Mouse (Mus musculus) lung, postnatal 0 days (tissue): Measurements from ENCODE around the gene Morc3. TPM values are rescaled to one million over a fixed set of nuclear protein-coding genes. Genes with fewer than 3 reads are reported as not detected.
"Not testable (repeated sequence)": the region's sequence is repeated elsewhere in the genome, so short reads cannot be mapped to it uniquely, and the experiment has no call there.

Experiments
- ATAC-seq: fragments of 200-750 bp; cut with Nextera tagmentation; 2 replicates; pipeline ENCODE4 v1.8.0; 2017; ENCODE audit warnings: moderate library complexity
- DNase-seq: peaks from one replicate; pipeline ENCODE4 v3.0.0-alpha.2; 2016; ENCODE audit warnings: low spot score
- H3K27ac ChIP-seq: fragments of 300-500 bp; sonication (generic); 2 replicates; pipeline ENCODE4 v1.5.1; 2014; ENCODE audit warnings: antibody characterized with exemption, mild to moderate bottlenecking, low read length, mixed read lengths
- H3K27me3 ChIP-seq: fragments of 300-500 bp; sonication (generic); replicated peaks from 2 replicates; pipeline ENCODE4 v1.6.1; 2014; ENCODE audit warnings: low read length, mixed read lengths; ENCODE audit not compliant: insufficient read depth
- H3K36me3 ChIP-seq: fragments of 300-500 bp; sonication (generic); 2 replicates; pipeline ENCODE4 v1.6.1; 2014; ENCODE audit warnings: low read length, mixed read lengths; ENCODE audit not compliant: insufficient read depth
- H3K4me1 ChIP-seq: fragments of 300-500 bp; sonication (generic); 2 replicates; pipeline ENCODE4 v1.6.1; 2014; ENCODE audit warnings: antibody characterized with exemption, low read depth, low read length, mixed read lengths; ENCODE audit not compliant: insufficient read depth
- H3K4me2 ChIP-seq: fragments of 300-500 bp; sonication (generic); replicated peaks from 2 replicates; pipeline ENCODE4 v1.6.1; 2014; ENCODE audit warnings: low read depth, mild to moderate bottlenecking, low read length, moderate library complexity, mixed read lengths
- H3K4me3 ChIP-seq: fragments of 300-500 bp; sonication (generic); 2 replicates; pipeline ENCODE4 v1.5.1; 2014; ENCODE audit warnings: low read depth, low read length
- H3K9ac ChIP-seq: fragments of 300-500 bp; sonication (generic); replicated peaks from 2 replicates; pipeline ENCODE4 v1.6.1; 2014; ENCODE audit warnings: low read depth, mild to moderate bottlenecking
- H3K9me3 ChIP-seq: fragments of 300-500 bp; sonication (generic); 2 replicates; pipeline ENCODE4 v1.6.1; 2016; ENCODE audit warnings: low read length, mixed read lengths
- CTCF ChIP-seq: IDR thresholded peaks from 2 replicates; pipeline ENCODE4 v1.5.1; 2016; ENCODE audit warnings: antibody characterized with exemption, mild to moderate bottlenecking
- EP300 ChIP-seq: IDR thresholded peaks from 2 replicates; pipeline ENCODE4 v1.6.1; 2016; ENCODE audit warnings: antibody characterized with exemption, mild to moderate bottlenecking, control low read depth
- whole genome bisulfite sequencing: fragments of 180-500 bp; shearing (Covaris S2); extraction: QIAGEN DNeasy Blood & Tissue Kit; methylation state at CpG from one replicate; pipeline ENCODE4 v1.1.7; 2014; 5-methylcytosine and 5-hydroxymethylcytosine counted together
- polyA plus RNA-seq: library from polyadenylated mRNA; unstranded; fragments of >200 nt; fragmentation: Nextera tagmentation; extraction: Ambion mirVana; gene quantifications from 2 replicates; pipeline ENCODE4 v1.2.1, GENCODE M21; 2015

Morc3 gene
- polyA plus RNA-seq, 1 experiment from 2014 or later: 20.8 TPM

- H3K9ac ChIP-seq: no peak overlapping the region
- DNase-seq (no peak), ATAC-seq (no peak)
- no peaks in the 10 kb centered on the region for H3K27me3 ChIP-seq
- H3K27ac ChIP-seq: no peak overlapping the region
- 0 out of 2 replicates have a peak, but pooled peaks cover 9% of the 10 kb centered on the region for H3K9me3 ChIP-seq
- peak; percentile 18; the same call in 1 of the 2 replicates for TF ChIP-seq CTCF
- TF ChIP-seq EP300: no peak
- no peaks in the 10 kb centered on the region for H3K4me1 ChIP-seq
- no peak overlapping the region for H3K4me2 ChIP-seq
- H3K4me3 ChIP-seq: no peak overlapping the region
- 83% methylated on average over 4 of the region's 4 CpGs for WGBS
- no peaks in the 10 kb centered on the region for H3K36me3 ChIP-seq
Measured at GRCm38 (mm10) chr16:93824799-93825198, 7.1 kb upstream of the Morc3 start.

- no peaks in the 10 kb centered on the region for H3K27me3 ChIP-seq
- no peak overlapping the region for H3K4me2 ChIP-seq
- H3K9me3 ChIP-seq: 0 out of 2 replicates have a peak, but pooled peaks cover 9% of the 10 kb centered on the region
- H3K4me1 ChIP-seq: no peaks in the 10 kb centered on the region
- no peaks in the 10 kb centered on the region for H3K36me3 ChIP-seq
- 89% methylated on average over 4 of the region's 4 CpGs for WGBS
- TF ChIP-seq CTCF: no peak
- no peak for TF ChIP-seq EP300
- DNase-seq: no peak
- ATAC-seq: no peak
- no peak overlapping the region for H3K27ac ChIP-seq
- no peak overlapping the region for H3K9ac ChIP-seq
- no peak overlapping the region for H3K4me3 ChIP-seq
Measured at GRCm38 (mm10) chr16:93825463-93825862, 6.5 kb upstream of the Morc3 start.

- WGBS: 66% methylated on average over 11 of the region's 11 CpGs
- Histone ChIP-seq H3K36me3 (no peaks in the 10 kb centered on the region), H3K4me1 (no peaks in the 10 kb centered on the region), H3K27me3 (no peaks in the 10 kb centered on the region), H3K9me3 (0 out of 2 replicates have a peak, but pooled peaks cover 9% of the 10 kb centered on the region), H3K4me3 (no peak overlapping the region), H3K9ac (no peak overlapping the region), H3K4me2 (no peak overlapping the region), H3K27ac (no peak overlapping the region)
- DNase-seq (no peak), ATAC-seq (no peak)
- TF ChIP-seq EP300 (no peak), CTCF (no peak)
Measured at GRCm38 (mm10) chr16:93826054-93826453, 5.9 kb upstream of the Morc3 start.

GRCm38 (mm10) chr16:93826478-93826877, 5.4 kb upstream of the Morc3 start:
- H3K4me1 ChIP-seq, H3K4me2 ChIP-seq, H3K9me3 ChIP-seq, ATAC-seq, H3K9ac ChIP-seq, H3K27ac ChIP-seq, H3K36me3 ChIP-seq, DNase-seq, H3K27me3 ChIP-seq, H3K4me3 ChIP-seq: not testable (repeated sequence)
- WGBS: 54% methylated on average over 4 of the region's 5 CpGs

GRCm38 (mm10) chr16:93826909-93827308, 5.0 kb upstream of the Morc3 start:
- Histone ChIP-seq H3K9me3 (0 out of 2 replicates have a peak, but pooled peaks cover 9% of the 10 kb centered on the region), H3K27ac (no peak overlapping the region), H3K4me2 (no peak overlapping the region), H3K4me3 (no peak overlapping the region), H3K9ac (no peak overlapping the region), H3K4me1 (no peaks in the 10 kb centered on the region), H3K27me3 (no peaks in the 10 kb centered on the region), H3K36me3 (no peaks in the 10 kb centered on the region)
- ATAC-seq (no peak), DNase-seq (no peak)
- WGBS: 88% methylated on average over 6 of the region's 6 CpGs
- TF ChIP-seq CTCF (no peak), EP300 (no peak)

GRCm38 (mm10) chr16:93829526-93829925, 2.4 kb upstream of the Morc3 start:
- no peak overlapping the region for H3K4me2 ChIP-seq
- no peak overlapping the region for H3K9ac ChIP-seq
- H3K27me3 ChIP-seq: no peaks in the 10 kb centered on the region
- TF ChIP-seq CTCF: no peak
- TF ChIP-seq EP300: no peak
- H3K9me3 ChIP-seq: no peaks in the 10 kb centered on the region
- H3K27ac ChIP-seq: no peak overlapping the region
- ATAC-seq (no peak), DNase-seq (no peak)
- peaks cover 10% of the 10 kb centered on the region; the same call in 1 of the 2 replicates for H3K4me1 ChIP-seq
- WGBS: 94% methylated on average over 15 of the region's 15 CpGs
- H3K36me3 ChIP-seq: no peaks in the 10 kb centered on the region
- H3K4me3 ChIP-seq: no peak overlapping the region

GRCm38 (mm10) chr16:93830071-93830470, 1.9 kb upstream of the Morc3 start:
- no peaks in the 10 kb centered on the region for H3K36me3 ChIP-seq
- H3K27me3 ChIP-seq: no peaks in the 10 kb centered on the region
- H3K9me3 ChIP-seq: no peaks in the 10 kb centered on the region
- H3K4me1 ChIP-seq: peaks cover 16% of the 10 kb centered on the region; the same call in 1 of the 2 replicates
- TF ChIP-seq CTCF (no peak), EP300 (no peak)
- no peak overlapping the region for H3K27ac ChIP-seq
- no peak overlapping the region for H3K4me3 ChIP-seq
- WGBS: 81% methylated on average over 9 of the region's 9 CpGs
- DNase-seq (no peak), ATAC-seq (no peak)
- no peak overlapping the region for H3K9ac ChIP-seq
- H3K4me2 ChIP-seq: no peak overlapping the region
